Mouse (Mus musculus): ENCODE measurements around the gene Znrd1as.
"Not testable (repeated sequence)": the region's sequence is repeated elsewhere in the genome, so short reads cannot be mapped to it uniquely, and the experiment has no call there.

The Znrd1as gene

DNA sequence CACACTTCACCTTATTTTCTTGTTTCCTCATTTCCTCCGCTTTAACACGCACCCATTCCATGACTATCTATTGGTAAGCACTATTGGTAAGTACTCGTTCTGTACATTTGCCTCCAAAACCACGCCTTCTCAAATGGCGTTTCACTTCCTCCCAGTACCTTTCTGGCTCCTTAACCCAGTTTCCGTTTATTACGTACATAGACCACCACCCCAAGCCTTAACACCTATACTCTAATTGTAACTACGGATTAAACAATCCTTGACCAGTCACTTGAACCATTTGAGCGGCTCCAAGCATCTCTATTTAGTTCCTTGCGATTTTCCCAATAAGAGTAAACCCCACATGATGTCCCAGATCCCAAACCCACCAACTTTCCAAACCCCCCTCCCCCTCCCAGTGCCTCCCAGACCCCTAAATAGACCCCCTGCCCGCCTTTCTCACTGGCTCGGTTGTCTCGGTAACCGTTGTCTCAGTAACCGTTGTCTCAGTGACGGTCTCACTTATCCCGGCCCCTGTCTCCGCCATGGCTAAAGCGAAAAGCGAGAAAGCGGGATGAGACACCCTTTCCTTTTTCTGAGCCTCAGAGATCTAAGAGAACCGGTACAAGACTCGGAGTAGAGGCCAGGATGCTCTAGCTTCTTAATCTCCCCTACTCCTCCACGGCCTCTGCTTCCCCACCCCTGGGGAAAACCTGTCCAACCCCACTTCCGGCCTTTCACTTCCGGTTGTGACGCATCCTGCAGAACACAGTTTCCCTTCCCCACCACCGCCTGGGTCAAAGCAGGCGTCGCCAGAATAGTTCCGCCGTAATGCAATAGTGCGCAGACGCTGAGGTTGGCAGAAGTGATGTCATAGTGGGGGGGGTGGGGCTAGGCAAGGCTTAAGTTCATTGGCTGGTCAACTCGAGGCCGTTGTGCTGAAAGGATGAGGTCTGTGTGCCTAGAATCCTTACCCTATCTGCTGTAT is 7.1 kb upstream of the Znrd1as start, which contains the start of gene Ppp1r11:
Ppp1r11 (minus strand) TSS at position 761 of the 967 bp plus-strand sequence.
- DNase-seq = peak; percentile 95 to 97

DNA sequence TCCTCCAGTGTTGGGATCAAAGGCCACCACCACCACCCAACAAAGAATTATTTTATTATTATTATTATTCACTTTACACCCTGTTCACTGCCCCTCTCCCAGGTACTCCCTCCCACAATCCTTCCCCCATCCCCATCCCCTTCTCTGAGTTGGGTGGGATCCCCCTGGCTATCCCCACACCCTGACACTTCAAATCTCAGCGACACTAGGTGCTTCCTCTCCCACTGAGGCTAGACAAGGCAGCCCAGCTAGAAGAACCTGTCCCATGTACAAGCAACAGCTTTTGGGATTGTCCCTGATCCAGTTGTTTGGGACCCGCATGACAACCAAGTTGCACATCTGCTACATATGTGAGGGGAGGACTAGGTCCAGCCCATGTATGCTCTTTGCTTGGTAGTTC is 5.8 kb upstream of the Znrd1as start:
- DNase-seq = no peak

DNA sequence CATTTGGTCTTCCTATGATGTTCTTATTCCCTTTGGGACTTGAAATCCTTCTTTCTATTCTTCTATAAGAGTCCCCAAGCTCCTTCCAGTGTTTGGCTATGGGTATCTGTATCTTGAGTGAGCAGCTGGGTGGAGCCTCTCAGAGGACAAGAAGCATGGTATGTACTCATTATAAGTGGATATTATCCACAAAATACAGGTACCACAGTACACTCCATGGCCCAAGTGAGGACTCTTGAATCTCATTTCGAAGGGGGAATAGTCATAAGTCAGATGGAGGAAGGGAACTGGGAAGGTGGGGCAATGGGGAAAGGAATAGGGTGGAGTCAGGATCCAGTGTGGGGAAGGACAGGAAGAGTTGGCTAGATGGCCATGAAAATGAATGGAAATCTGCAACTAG is 5.3 kb upstream of the Znrd1as start:
- DNase-seq = no peak

- no peak for DNase-seq
Observed at GRCm38 (mm10) chr17:36958884-36959283, 492 bp downstream of the Znrd1as start.

DNA sequence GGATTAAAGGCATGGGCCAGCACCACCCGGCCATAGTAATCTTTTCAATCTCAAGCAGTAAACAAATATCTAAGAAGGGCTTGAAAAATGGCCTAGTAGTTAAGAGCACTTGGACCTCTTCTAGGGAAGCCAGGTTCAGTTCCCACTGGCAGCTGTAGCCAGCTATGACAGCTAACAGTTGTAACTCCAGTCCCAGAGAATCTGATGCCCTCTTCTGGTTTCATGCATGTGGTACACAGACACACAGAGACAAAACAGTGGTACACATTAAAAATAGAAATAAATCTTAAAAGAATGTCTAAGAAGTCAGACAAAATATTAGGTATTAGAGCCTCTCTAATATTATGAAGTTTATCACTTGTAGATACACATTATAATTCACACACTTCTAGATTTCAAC is 2.7 kb downstream of the Znrd1as start:
- DNase-seq = no peak

DNA sequence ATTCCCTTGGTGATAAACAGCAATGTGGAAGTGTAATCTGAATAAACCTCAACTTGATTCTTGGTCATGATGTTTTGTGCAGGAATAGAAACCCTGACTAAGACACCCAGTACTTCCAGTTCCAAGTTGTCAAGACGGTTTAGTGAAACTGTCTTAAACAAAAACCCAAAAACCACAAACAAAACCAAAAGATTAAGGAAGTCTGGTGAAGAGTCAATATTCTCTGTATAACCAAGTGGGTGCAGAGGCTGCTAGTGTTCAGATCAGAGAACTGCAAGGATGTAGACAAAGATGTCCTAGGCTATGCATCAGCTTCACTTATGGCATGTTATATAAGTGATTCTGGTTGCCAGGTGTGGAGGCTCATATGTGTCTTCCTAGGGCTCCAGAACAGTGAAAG is 8.5 kb downstream of the Znrd1as start:
- DNase-seq = no peak

DNA sequence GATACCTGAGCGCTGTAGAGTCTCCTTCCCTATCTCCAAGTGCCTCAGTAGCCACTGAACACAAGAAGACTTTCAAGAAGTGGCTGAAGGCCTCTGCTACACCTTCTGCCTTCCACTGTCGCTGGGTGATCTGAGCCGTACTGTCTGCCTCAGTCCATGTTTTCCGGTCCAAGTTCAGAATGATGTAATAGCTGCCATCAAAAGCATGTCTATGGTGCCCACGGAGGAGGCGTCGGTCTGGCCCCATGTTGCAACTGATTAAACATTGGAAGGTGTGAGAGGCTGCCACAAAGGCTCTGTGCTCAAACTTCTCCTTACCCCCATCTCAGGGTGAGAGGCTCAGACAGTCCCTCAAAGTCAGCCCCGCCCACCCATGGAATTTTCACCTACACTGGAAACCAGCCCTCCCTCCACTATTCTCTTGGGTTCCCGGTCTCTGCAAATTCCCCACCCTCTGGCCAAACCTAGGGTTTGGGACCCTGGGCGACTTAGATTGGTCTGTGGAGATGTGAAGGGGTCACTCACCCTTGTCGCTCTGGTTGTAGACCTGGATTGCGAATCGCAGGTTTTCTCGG is 12.0 kb downstream of the Znrd1as start:
- DNase-seq = no peak

DNA sequence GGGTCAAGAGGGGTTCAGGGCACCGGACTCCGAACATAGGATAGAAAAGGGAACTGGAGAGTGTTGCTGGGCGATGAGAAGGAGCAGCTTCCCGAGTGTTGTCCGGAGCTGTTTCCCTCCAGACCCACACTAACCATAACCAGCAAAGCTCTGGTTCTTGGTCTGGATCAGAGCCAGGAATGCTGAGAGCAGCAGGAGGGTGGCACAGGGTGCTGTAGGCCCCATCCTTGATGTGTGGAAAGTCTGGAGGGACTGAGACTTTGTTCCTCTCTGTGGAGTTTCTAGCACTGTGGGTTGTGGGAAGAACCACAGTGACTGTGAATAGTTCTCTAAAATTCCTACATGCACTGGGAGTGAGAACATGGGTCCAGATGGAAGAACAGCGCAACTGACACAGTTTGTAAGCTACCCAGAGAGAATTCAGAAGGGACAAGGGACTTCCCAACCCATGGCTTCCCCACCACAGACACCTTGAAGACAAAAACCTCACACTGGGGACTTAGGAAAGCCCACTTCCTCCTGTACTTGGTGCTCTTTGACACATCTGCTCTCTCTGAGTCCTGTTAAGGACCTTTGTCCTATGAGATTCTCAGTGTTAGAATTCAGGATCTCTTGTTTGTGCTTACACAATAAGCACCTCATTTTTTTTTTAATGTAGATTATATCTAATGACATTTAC is 12.9 kb downstream of the Znrd1as start:
- no peak for DNase-seq

- no peak for DNase-seq
Observed at GRCm38 (mm10) chr17:36972791-36973190, 14.4 kb downstream of the Znrd1as start.

DNA sequence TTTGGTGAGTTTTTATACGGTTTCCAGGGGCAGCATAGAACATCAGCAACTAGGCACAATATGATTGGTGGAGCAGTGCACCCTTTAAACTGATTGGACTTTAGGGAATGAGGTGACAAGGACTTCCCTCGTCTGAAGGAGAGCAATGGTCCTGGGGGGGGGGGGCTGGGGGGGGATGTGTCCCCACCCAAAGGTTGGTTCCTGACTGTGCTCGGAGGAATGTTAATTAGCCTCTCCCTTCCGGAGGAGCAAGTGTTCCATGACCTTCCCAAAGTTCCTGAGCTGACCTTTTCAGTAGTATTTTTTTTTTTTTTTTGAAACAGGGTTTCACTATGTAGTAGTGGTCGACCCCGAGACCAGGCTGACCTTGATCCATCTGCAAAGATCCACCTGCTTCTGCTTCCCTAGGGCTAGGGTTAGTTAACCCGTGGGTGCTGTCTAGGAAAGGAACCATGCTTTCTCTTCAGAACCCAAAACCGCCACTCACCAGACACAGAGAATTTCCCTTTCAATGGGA is 14.9 kb downstream of the Znrd1as start:
- no peak for DNase-seq

DNA sequence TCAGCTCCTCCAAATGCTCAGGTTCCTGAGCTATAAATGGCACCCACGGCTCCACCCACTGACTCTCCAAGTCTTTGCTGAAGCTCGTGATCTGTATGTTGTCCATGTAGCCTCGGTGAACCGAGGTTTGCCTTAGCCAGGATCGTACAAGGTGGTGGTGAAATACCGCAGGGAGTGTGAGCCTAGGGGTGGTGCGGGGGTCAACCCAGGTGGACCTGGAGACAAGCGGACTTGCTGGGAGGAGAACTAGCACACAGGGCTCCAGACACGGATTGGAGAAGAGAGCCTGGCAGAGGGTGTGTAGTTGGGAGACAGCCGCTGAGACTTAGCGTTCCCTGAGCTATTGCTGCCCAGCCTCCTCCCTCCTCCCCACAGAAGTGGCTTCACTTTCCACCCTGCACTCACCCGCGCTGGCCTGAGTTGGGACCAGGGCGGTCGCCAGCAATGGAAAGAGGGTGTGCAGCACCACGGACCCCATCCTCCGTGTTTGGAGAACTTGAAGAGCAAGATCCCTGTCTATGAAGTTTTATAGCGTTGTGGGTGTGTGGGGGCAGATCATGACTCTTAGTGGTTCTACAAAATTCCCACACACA is 22.9 kb downstream of the Znrd1as start, which contains the start of gene 2410137M14Rik:
2410137M14Rik (minus strand) TSS at position 17 of the 593 bp plus-strand sequence.
- peak; percentile 11 to 22 for DNase-seq

DNA sequence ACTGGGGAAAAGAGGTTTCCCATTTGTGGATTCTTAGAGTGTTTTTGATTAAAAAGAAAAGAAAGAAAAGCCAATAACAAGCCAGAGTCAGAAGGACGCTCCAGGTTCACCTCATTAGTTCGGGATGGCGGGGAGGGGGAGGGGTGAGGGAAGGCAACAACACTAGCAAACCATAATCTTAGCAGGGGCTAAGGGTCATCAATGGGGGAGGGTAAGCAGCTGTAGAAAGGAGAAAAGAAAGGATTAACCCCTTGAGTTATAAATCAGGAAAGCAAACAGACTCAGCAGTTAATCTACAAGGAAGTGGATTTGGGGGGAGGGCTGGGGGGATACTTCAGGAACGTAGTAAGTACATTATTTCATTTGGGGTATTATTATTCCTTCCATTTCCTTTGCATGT is 23.5 kb downstream of the Znrd1as start:
- no peak for DNase-seq

DNA sequence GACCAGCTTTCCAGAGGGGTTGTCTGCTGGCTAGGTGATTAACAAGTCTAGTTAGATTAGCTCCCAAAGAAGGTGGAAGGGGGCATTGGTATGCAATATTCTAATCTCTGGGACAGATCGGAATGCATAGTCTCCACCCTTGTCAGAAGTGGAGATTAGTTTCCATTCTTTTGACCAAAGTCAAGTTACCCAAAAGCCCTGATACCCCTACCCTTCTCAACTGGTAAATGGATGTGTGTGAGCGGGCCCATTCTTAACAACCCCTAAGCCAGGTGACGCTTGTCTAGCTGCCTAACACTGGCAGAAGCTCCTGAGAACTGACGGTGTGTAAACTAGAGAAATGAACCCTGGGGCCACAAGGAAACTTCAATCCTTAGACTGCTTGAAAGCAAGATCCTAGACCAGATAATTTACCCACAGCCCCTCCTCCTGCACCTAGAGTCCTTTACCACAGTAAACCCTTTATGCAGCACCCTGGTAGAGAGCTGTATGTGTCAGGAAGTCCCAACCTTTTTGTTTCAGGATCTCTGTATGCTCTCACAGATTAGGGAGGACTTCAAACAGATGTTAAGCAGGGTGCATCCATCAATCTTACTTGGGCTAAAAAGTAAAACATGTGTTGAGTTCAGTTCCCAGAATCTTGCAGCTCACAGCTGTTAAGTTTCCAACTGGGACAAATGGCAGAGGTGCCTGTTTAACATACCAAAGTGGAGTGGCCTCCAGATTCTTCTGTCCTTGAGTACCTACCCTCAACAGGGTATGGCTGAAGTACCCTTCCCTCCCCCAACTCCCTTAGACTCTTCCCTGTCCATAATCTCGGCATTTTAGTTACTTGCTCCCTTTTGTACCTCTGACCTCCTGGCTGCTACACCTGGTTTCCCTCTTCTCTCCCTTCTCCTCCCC is 24.1 kb downstream of the Znrd1as start:
- no peak for DNase-seq

GRCm38 (mm10) chr17:36988475-36988874 is 30.1 kb downstream of the Znrd1as start:
- no peak for DNase-seq

DNA sequence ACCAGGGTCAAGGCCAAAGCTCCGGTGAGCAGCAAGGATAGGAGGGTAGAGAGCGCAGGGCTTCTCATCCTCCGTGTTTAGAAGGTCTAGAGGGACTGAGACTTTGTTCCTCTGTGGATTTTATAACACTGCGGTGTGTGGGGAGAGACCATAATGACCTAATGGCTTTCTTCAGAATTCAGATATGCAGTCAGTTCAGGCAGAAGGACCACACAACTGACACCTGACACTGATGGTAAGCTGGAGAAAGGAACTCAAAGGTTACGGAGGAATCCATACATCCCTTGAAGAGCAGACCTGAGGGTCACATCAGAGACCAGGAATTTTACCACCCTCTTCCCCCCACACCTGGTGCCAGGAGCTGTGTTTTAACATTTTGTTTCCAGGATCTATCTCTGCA is 31.0 kb downstream of the Znrd1as start, which contains the start of gene H2-M5:
H2-M5 (minus strand) TSS at position 101 of the 400 bp plus-strand sequence.
- no peak for DNase-seq

GRCm38 (mm10) chr17:36990630-36991029 is 32.2 kb downstream of the Znrd1as start:
- not testable (repeated sequence) for DNase-seq

GRCm38 (mm10) chr17:36992336-36993104 is 34.1 kb downstream of the Znrd1as start:
- no peak for DNase-seq

DNA sequence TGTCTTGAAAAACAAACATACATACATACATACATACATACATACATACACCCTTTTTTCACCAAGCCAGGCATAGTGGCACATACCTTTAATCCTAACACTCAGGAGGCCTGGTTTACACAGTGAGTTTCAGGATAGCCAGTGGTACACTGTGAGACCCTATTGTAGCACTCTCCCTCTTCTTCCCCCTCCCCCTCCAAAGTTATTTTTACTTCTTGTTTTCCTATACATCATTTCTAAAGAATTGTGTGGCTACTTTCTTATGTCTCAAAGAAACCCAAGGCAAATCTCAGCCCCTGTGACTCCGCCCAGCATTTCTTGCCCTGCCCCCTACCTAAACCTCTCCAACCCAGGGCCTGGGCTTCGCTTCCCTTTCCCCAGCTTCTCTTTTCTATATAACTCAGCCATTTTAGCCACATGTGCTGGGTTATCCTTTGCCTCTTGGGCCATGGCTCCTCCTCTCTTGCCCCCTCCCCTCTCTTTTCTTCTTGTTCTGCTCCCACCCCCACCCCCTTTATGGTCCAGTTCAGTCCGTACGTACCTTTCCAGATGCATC is 35.5 kb downstream of the Znrd1as start:
- DNase-seq = no peak

- DNase-seq = no peak
Observed at GRCm38 (mm10) chr17:36994528-36994927, 36.1 kb downstream of the Znrd1as start.

GRCm38 (mm10) chr17:36995448-36995847 is 37.1 kb downstream of the Znrd1as start:
- no peak for DNase-seq

Data from kidney, postnatal 4 days (tissue).